Mouse (Mus musculus) heart, adult 2 months (tissue): ENCODE measurements around the gene Slc4a5.

Experiments used
- CTCF ChIP-seq: fragments of 200-600 bp; IDR thresholded peaks from 2 replicates; pipeline ENCODE4 v1.8.1; 2022; ENCODE audit warnings: antibody characterized with exemption, mild to moderate bottlenecking, moderate library complexity
- EP300 ChIP-seq: fragments of 200-500 bp; IDR thresholded peaks from 2 replicates; pipeline ENCODE4 v1.6.1; 2011; ENCODE audit warnings: low read depth, low read length, control low read depth; ENCODE audit not compliant: insufficient read depth
- POLR2A ChIP-seq: fragments of 200-500 bp; IDR thresholded peaks from 2 replicates; pipeline ENCODE4 v1.6.1; 2011; ENCODE audit warnings: mild to moderate bottlenecking, low read depth, low read length, control low read depth; ENCODE audit not compliant: insufficient read depth

- TF ChIP-seq POLR2A: no peak
- no peak for TF ChIP-seq CTCF
- TF ChIP-seq EP300: no peak
Measured at GRCm38 (mm10) chr6:83247153-83247552, 27.5 kb downstream of the Slc4a5 start.
